ENCODE assay signal across 9 mouse cellular contexts in genomic region chr19:34192008-34192963, GRCm38 (mm10). TPM values are rescaled to one million over a fixed set of nuclear protein-coding genes. Genes with fewer than 3 reads are reported as not detected.
DNase-seq lines count a peak whose midpoint lies in the region; ATAC-seq and TF ChIP-seq lines count a peak whose summit lies in the region.
"Had no signal": no experiment of that assay in that cellular context is flagged by ENCODE, and none has a peak within 500 bp of the region (broad histone marks: within the 10 kb centered on the region; RNA-seq: fewer than 3 reads in every experiment).

TSS of gene Stambpl1 (plus strand) at chr19:34192229.

- H3K4me3 ChIP-seq in heart, embryonic 13.5 days, result peak within 1 kb of the TSS; percentile 81
- H3K4me3 ChIP-seq in kidney, postnatal 0 days (replicated peaks; ENCODE audit: low read depth, low read length), result peak within 1 kb of the TSS; percentile 72
- peak within 1 kb of the TSS; percentile 62 for H3K4me3 ChIP-seq in liver, adult 2 months (ENCODE audit: insufficient read depth, low read depth, low read length)

- peak within 1 kb of the TSS; percentile 84 for H3K9ac ChIP-seq in heart, embryonic 13.5 days
- H3K9ac ChIP-seq in kidney, postnatal 0 days (ENCODE audit: low read depth, low read length), result peak within 1 kb of the TSS; percentile 72
- H3K9ac ChIP-seq in liver, adult 2 months (ENCODE audit: low read depth, low read length), result peak within 1 kb of the TSS; percentile 59

- H3K27me3 ChIP-seq in heart, embryonic 13.5 days (replicated peaks), result peaks cover 6% of the 10 kb centered on the region; the same call in 1 of the 2 replicates
- H3K27me3 ChIP-seq in kidney, postnatal 0 days (ENCODE audit: insufficient read depth, low read length), result no peaks in the 10 kb centered on the region
- H3K27me3 ChIP-seq in liver, adult 2 months (ENCODE audit: control insufficient read depth, insufficient read depth, low read length), result peaks cover 3% of the 10 kb centered on the region

- peak within 1 kb of the TSS; percentile 26; the same call in 1 of the 2 replicates for H3K27ac ChIP-seq in heart, embryonic 13.5 days (replicated peaks)
- H3K27ac ChIP-seq in kidney, postnatal 0 days, result peak within 1 kb of the TSS; percentile 44; the same call in 1 of the 2 replicates
- H3K27ac ChIP-seq in liver, adult 2 months (replicated peaks; ENCODE audit: insufficient read depth, low read depth, low read length), result 0 out of 2 replicates have a peak within 1 kb of the TSS, but pooled peaks have one; percentile 8

- ATAC-seq in erythroid progenitor cell, adult 5-6 weeks (replicated peaks; ENCODE audit: low FRiP score, poor library complexity, severe bottlenecking), result peak; percentile 19; the same call in 1 of the 2 replicates
- ATAC-seq in heart, embryonic 13.5 days (ENCODE audit: extremely low read depth, insufficient number of reproducible peaks, low FRiP score, low TSS enrichment), result peak; percentile 59
- ATAC-seq in kidney, postnatal 0 days (replicated peaks; ENCODE audit: low FRiP score, low read depth), result peak; percentile 85
- peak; percentile 68 for ATAC-seq in monocyte, adult 5-6 weeks (replicated peaks; ENCODE audit: insufficient number of reproducible peaks, low FRiP score, low TSS enrichment, poor library complexity, severe bottlenecking)

- no peaks in the 10 kb centered on the region for H3K36me3 ChIP-seq in heart, embryonic 13.5 days
- no peaks in the 10 kb centered on the region for H3K36me3 ChIP-seq in kidney, postnatal 0 days (ENCODE audit: insufficient read depth, low read length)
- H3K36me3 ChIP-seq in liver, adult 2 months (ENCODE audit: control insufficient read depth, insufficient read depth, low read length), result no peaks in the 10 kb centered on the region

- under 1% methylated on average over 62 of the region's 62 CpGs for WGBS in heart, embryonic 13.5 days
- WGBS in kidney, postnatal 0 days, result under 1% methylated on average over 62 of the region's 62 CpGs
- WGBS in liver, adult 2 months, result 2% methylated on average over 62 of the region's 62 CpGs

- no peaks in the 10 kb centered on the region for H3K9me3 ChIP-seq in heart, embryonic 13.5 days
- no peaks in the 10 kb centered on the region for H3K9me3 ChIP-seq in kidney, postnatal 0 days (replicated peaks; ENCODE audit: low read length)

- H3K4me1 ChIP-seq in heart, embryonic 13.5 days, result peaks cover 7% of the 10 kb centered on the region
- 0 out of 2 replicates have a peak, but pooled peaks cover 3% of the 10 kb centered on the region for H3K4me1 ChIP-seq in kidney, postnatal 0 days (replicated peaks; ENCODE audit: insufficient read depth, low read length)
- H3K4me1 ChIP-seq in liver, adult 2 months (ENCODE audit: control insufficient read depth, insufficient read depth, low read length), result peaks cover 2% of the 10 kb centered on the region; the same call in 1 of the 2 replicates

- H3K4me2 ChIP-seq in heart, embryonic 13.5 days, result peak within 1 kb of the TSS; percentile 97
- H3K4me2 ChIP-seq in kidney, postnatal 0 days (ENCODE audit: low read length), result peak within 1 kb of the TSS; percentile 99

- no peak for TF ChIP-seq POLR2A in liver, adult 2 months (IDR thresholded peaks at IDR 0.05; ENCODE audit: extremely low read depth, insufficient read depth, low read length)

- H3K79me2 ChIP-seq in liver, adult 2 months (ENCODE audit: control insufficient read depth, insufficient read depth, low read length), result no peaks in the 10 kb centered on the region

- peak; percentile 89 for DNase-seq in A20 (ENCODE audit: low read depth, low spot score)
- peak; percentile 81 for DNase-seq in brain, adult 2 months (ENCODE audit: low read depth, low spot score)
- DNase-seq in kidney, postnatal 0 days (ENCODE audit: low spot score), result peak; percentile 80
- no peak for DNase-seq in liver, adult 2 months (ENCODE audit: extremely low read depth, low read depth, low spot score)
- peak; percentile 73 to 87 for DNase-seq in spleen, postnatal 4 days (ENCODE audit: low spot score in 2 of 2)

- TF ChIP-seq CTCF in kidney, postnatal 0 days (IDR thresholded peaks at IDR 0.05; ENCODE audit: low read depth), result no peak
- TF ChIP-seq CTCF in liver, adult 2 months (IDR thresholded peaks at IDR 0.05; ENCODE audit: low read depth, low read length), result no peak

RNA-seq across cellular contexts. Expression of gene Stambpl1, which starts in this region (rescaled TPM):
- 9.2 and 21.3 TPM in 2 replicates for total RNA-seq in erythroid progenitor cell, adult 5-6 weeks (2015; ENCODE audit: low replicate concordance)
- 2.7 and 7.8 TPM in 2 replicates for total RNA-seq in erythroid progenitor cell, adult 5-6 weeks (2017; ENCODE audit: low replicate concordance)
- 5.5 and 6.4 TPM in 2 replicates for polyA plus RNA-seq in heart, embryonic 13.5 days (2015; fragmentation: Nextera tagmentation; extraction: Ambion mirVana)
- polyA plus RNA-seq in kidney, postnatal 0 days (2015; fragmentation: Nextera tagmentation; extraction: Ambion mirVana), result 4.9 and 6.7 TPM in 2 replicates
- 2.1 and 3.1 TPM in 2 replicates for total RNA-seq in liver, adult 2 months (2014; rRNA removed)
- polyA plus RNA-seq in liver, adult 2 months (2012; rRNA removed), result 0.76 and 0.77 TPM in 2 replicates
- 9.1 to 16.7 TPM (median 14.9 TPM) in 3 replicates for total RNA-seq in monocyte, adult 5-6 weeks (2017)
- total RNA-seq: MEL had no signal

Comparison
In these comparisons a context has a peak if more than half of its experiments do, and no peak if none do; other contexts are left out.
1. ATAC-seq: peak in every context shown above with its lines; median percentile 85 in kidney, postnatal 0 days; 68 in monocyte, adult 5-6 weeks; 59 in heart, embryonic 13.5 days; 19 in erythroid progenitor cell, adult 5-6 weeks.